Mouse (Mus musculus) brain, embryonic 14.5 days (tissue): ENCODE data around the gene Rbm4b.

Experiments
- CTCF ChIP-seq: fragments of 200-500 bp; IDR thresholded peaks from 2 replicates; pipeline ENCODE4 v1.5.1; 2012; ENCODE audit warnings: inconsistent platforms, mild to moderate bottlenecking, moderate library complexity, borderline replicate concordance; ENCODE audit not compliant: insufficient read depth, insufficient read length; ENCODE audit errors: extremely low read depth
- POLR2A ChIP-seq: fragments of 200-500 bp; IDR thresholded peaks from 2 replicates; pipeline ENCODE4 v1.6.1; 2012; ENCODE audit warnings: mild to moderate bottlenecking, inconsistent platforms, borderline replicate concordance; ENCODE audit not compliant: poor library complexity, insufficient read depth, insufficient read length, severe bottlenecking; ENCODE audit errors: extremely low read depth

DNA sequence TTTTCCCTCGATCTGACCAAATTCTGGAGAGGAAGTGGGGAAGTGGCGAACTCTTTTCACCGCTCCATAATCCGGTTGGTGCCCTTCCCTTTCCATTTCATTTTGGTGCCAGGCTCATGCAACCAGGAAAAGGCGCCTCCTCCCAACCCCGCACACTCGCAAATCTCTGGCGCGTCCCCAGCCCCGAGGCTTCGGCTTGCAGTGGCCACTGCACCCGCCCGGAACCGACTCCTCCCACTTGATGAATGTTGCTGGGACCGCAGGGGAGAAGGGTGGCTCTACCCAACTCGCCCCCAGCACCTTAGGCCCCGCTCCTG lies 54.4 kb downstream of the Rbm4b start:
- TF ChIP-seq POLR2A: no peak
- no peak for TF ChIP-seq CTCF
